Mouse (Mus musculus) ES-Bruce4 (cell line): ENCODE measurements around the gene Vpreb2. TPM values are rescaled to one million over a fixed set of nuclear protein-coding genes. Genes with fewer than 3 reads are reported as not detected.
"Not testable (repeated sequence)": the region's sequence is repeated elsewhere in the genome, so short reads cannot be mapped to it uniquely, and the experiment has no call there.

Experiments used
- H3K27ac ChIP-seq: 2 replicates; pipeline ENCODE4 v1.5.1; 2012; ENCODE audit warnings: low read length, inconsistent platforms; ENCODE audit not compliant: insufficient read depth
- H3K27me3 ChIP-seq: 2 replicates; pipeline ENCODE4 v1.6.1; 2012; ENCODE audit warnings: mild to moderate bottlenecking, low read length, inconsistent platforms; ENCODE audit not compliant: control insufficient read depth, poor library complexity, insufficient read depth, severe bottlenecking
- H3K36me3 ChIP-seq: 2 replicates; pipeline ENCODE4 v1.6.1; 2012; ENCODE audit warnings: inconsistent platforms, mild to moderate bottlenecking, low read length, moderate library complexity; ENCODE audit not compliant: control insufficient read depth, poor library complexity, insufficient read depth, severe bottlenecking
- H3K4me1 ChIP-seq: one replicate; pipeline ENCODE4 v1.8.1; 2011; ENCODE audit warnings: low read length; ENCODE audit not compliant: control insufficient read depth, insufficient read depth
- H3K4me3 ChIP-seq: 2 replicates; pipeline ENCODE4 v1.5.1; 2011; ENCODE audit warnings: low read depth, mild to moderate bottlenecking, low read length
- H3K9ac ChIP-seq: 2 replicates; pipeline ENCODE4 v1.6.1; 2012; ENCODE audit warnings: low read depth, mild to moderate bottlenecking, inconsistent platforms; ENCODE audit not compliant: poor library complexity, severe bottlenecking
- H3K9me3 ChIP-seq: replicated peaks from 2 replicates; pipeline ENCODE4 v1.6.1; 2012; ENCODE audit warnings: mild to moderate bottlenecking, low read length, inconsistent platforms; ENCODE audit not compliant: control insufficient read depth, poor library complexity, insufficient read depth, severe bottlenecking
- CTCF ChIP-seq: IDR thresholded peaks from one replicate; pipeline ENCODE4 v1.8.1; 2011; ENCODE audit warnings: low read depth, low read length
- EP300 ChIP-seq: IDR thresholded peaks from 2 replicates; pipeline ENCODE4 v1.6.1; 2011; ENCODE audit warnings: low read depth, low read length; ENCODE audit not compliant: insufficient read depth
- POLR2A ChIP-seq: IDR thresholded peaks from one replicate; pipeline ENCODE4 v1.8.1; 2011; ENCODE audit warnings: low read length; ENCODE audit not compliant: insufficient read depth
- polyA plus RNA-seq: library from polyadenylated mRNA; stranded (reverse); fragments of >200 nt; gene quantifications from 2 replicates; pipeline ENCODE4 v1.2.4, GENCODE M21; 2011; ENCODE audit warnings: low read depth; ENCODE audit not compliant: missing spikeins, insufficient read depth, insufficient read length

Gene Vpreb2
- polyA plus RNA-seq, 1 experiment, result not detected

DNA sequence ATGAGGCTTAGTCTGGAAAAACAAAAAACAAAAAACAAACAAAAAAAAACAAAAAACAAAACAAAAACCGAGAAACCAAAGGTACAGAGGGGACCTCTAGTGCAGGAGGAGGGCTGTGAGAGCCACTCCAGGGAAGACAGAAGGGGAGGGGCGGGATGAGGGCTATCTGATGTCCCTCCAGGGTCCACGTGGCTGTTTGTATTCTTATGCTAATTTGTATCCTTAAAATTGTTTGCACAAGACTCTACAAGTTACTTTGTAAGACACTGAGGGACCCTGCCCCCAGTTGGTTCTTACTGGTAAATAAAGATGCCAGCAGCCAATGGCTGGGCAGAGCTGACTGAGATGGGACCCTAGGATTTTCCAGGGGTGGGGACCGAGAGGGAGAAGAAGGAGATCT lies 26.9 kb downstream of the Vpreb2 start:
- Histone ChIP-seq H3K9me3 (peaks cover 4% of the 10 kb centered on the region), H3K27ac (no peak overlapping the region), H3K9ac (no peak overlapping the region), H3K4me1 (peaks cover 3% of the 10 kb centered on the region), H3K27me3 (no peaks in the 10 kb centered on the region), H3K4me3 (no peak overlapping the region), H3K36me3 (no peaks in the 10 kb centered on the region)
- no peak for TF ChIP-seq POLR2A
- TF ChIP-seq EP300, result peak; percentile 78; the same call in 1 of the 2 replicates

DNA sequence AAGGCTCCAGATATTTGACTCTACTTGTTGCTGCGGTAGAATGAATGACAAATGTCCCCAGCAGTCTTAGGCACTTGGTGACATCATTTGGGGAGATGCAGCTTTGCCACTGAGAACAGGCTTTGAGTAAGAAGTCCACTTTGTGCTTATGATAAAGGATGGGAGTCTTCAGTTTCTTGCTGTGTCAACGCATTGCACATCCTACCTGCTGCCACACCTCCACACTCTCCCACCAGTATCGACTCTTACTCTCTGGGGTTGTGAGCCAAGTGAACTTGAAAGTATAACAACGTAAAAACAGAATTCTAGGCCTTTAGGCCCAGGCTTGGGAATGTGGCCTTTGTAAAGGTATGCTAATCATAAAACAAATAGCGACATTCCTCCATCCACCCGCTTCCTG lies 30.9 kb downstream of the Vpreb2 start:
- no peaks in the 10 kb centered on the region for H3K27me3 ChIP-seq
- TF ChIP-seq POLR2A (no peak), CTCF (no peak), EP300 (no peak)
- H3K9me3 ChIP-seq, result peaks cover 6% of the 10 kb centered on the region
- H3K4me1 ChIP-seq, result peaks cover 3% of the 10 kb centered on the region
- H3K9ac ChIP-seq, result no peak overlapping the region
- peak overlapping the region; percentile 88 for H3K27ac ChIP-seq
- H3K36me3 ChIP-seq, result no peaks in the 10 kb centered on the region
- H3K4me3 ChIP-seq, result no peak overlapping the region

DNA sequence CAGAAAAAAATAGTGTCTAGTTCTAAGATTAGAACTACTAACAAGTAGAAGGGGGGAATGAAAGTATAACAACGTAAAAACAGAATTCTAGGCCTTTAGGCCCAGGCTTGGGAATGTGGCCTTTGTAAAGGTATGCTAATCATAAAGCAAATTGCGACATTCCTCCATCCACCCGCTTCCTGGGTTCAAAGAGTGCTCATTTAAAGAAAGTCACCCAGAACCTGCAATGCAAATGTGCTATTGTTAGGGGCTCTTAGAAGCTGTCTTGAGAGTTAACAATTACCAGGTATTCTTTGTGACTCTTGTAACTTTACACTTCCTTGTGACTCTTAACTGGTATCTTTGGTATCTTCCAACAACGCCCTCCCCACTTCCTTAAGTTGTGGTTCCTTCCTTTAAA lies 36.3 kb downstream of the Vpreb2 start:
- H3K36me3 ChIP-seq, H3K4me3 ChIP-seq, H3K4me1 ChIP-seq, H3K27me3 ChIP-seq, H3K9ac ChIP-seq, H3K27ac ChIP-seq: not testable (repeated sequence)
- H3K9me3 ChIP-seq, result peaks cover 13% of the 10 kb centered on the region

- Histone ChIP-seq H3K27ac (no peak overlapping the region), H3K4me3 (no peak overlapping the region), H3K36me3 (no peaks in the 10 kb centered on the region), H3K9me3 (0 out of 2 replicates have a peak, but pooled peaks cover under 1% of the 10 kb centered on the region), H3K9ac (no peak overlapping the region), H3K4me1 (no peaks in the 10 kb centered on the region), H3K27me3 (no peaks in the 10 kb centered on the region)
- TF ChIP-seq POLR2A, result no peak
Measured at GRCm38 (mm10) chr16:18022780-18023557, 42.7 kb downstream of the Vpreb2 start.

DNA sequence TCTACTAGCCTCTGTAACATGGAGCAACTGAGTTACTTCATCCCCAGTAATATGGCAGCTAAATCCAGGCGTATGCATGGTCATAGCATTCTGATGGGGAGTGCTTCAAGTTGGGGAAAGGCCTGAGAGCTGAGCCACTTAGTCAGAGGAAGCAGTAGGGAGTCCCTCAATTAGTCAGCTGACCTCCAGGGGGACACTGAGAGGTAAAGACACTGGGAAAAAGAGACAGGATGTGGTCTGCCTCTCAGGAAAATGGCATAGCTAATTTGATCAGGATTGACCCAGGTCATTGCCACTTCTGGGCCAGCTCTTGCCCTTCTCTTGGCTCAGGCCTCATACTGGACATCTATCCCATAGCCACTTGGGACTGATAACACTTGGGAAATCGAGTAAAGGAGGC lies 47.1 kb downstream of the Vpreb2 start:
- Histone ChIP-seq H3K9ac (no peak overlapping the region), H3K9me3 (no peaks in the 10 kb centered on the region), H3K4me3 (no peak overlapping the region), H3K27ac (no peak overlapping the region), H3K36me3 (no peaks in the 10 kb centered on the region), H3K4me1 (no peaks in the 10 kb centered on the region), H3K27me3 (no peaks in the 10 kb centered on the region)
- TF ChIP-seq POLR2A (no peak), EP300 (no peak), CTCF (no peak)

Other genes with a start within 250 kb of the Vpreb2 start
- 51.5 and 54.7 TPM in 2 replicates for gene Med15, start 247.5 kb upstream of the Vpreb2 start, polyA plus RNA-seq
- gene Klhl22, start 220.8 kb upstream of the Vpreb2 start, polyA plus RNA-seq, result 40.2 and 44.0 TPM in 2 replicates
- 5.8 and 6.5 TPM in 2 replicates for gene Scarf2, start 183.1 kb upstream of the Vpreb2 start, polyA plus RNA-seq
- not detected in 2 replicates for gene B830017H08Rik, start 147.3 kb upstream of the Vpreb2 start, polyA plus RNA-seq
- gene Car15, start 142.1 kb upstream of the Vpreb2 start, polyA plus RNA-seq, result not detected in 2 replicates
- 0.26 TPM in 1 of 2 replicates, not detected in the other for gene Gm20518, start 88.8 kb upstream of the Vpreb2 start, polyA plus RNA-seq
- gene Tssk1, start 86.2 kb upstream of the Vpreb2 start, polyA plus RNA-seq, result not detected in 2 replicates
- gene Dgcr2, start 81.9 kb upstream of the Vpreb2 start, polyA plus RNA-seq, result 36.4 and 40.6 TPM in 2 replicates
- not detected in 2 replicates for gene Tssk2, start 81.8 kb upstream of the Vpreb2 start, polyA plus RNA-seq
- gene Ess2, start 69.1 kb upstream of the Vpreb2 start, polyA plus RNA-seq, result 20.6 and 22.2 TPM in 2 replicates
- gene Gsc2, start 65.4 kb upstream of the Vpreb2 start, polyA plus RNA-seq, result 0.52 TPM in 1 of 2 replicates, not detected in the other
- 99.4 and 101 TPM in 2 replicates for gene Slc25a1, start 52.2 kb upstream of the Vpreb2 start, polyA plus RNA-seq
- 30.2 and 31.0 TPM in 2 replicates for gene Dgcr6, start 72.4 kb downstream of the Vpreb2 start, polyA plus RNA-seq
- gene Prodh, start 109.8 kb downstream of the Vpreb2 start, polyA plus RNA-seq, result 8.7 and 9.2 TPM in 2 replicates
- 2.2 TPM in 2 replicates for gene Rtn4r, start 147.2 kb downstream of the Vpreb2 start, polyA plus RNA-seq
- gene Ccdc188, start 237.5 kb downstream of the Vpreb2 start, polyA plus RNA-seq, result not detected in 2 replicates